Mouse (Mus musculus) C2C12 (cell line): ENCODE data around the gene Gm4756. TPM values are rescaled to one million over a fixed set of nuclear protein-coding genes. Genes with fewer than 3 reads are reported as not detected.

Experiments used
- H3K27me3 ChIP-seq: one replicate; pipeline ENCODE4 v1.6.1; 2011; ENCODE audit not compliant: control insufficient read depth, insufficient read depth, insufficient read length
- H3K36me3 ChIP-seq: one replicate; pipeline ENCODE4 v1.6.1; 2011; ENCODE audit not compliant: control insufficient read depth, insufficient read depth
- H3K4me3 ChIP-seq: one replicate; pipeline ENCODE4 v1.5.1; 2011; ENCODE audit warnings: mild to moderate bottlenecking, control low read depth; ENCODE audit not compliant: poor library complexity, insufficient read depth, severe bottlenecking
- H3K79me2 ChIP-seq: one replicate; pipeline ENCODE4 v1.6.1; 2011; ENCODE audit not compliant: control insufficient read depth, insufficient read depth
- H3K79me3 ChIP-seq: one replicate; pipeline ENCODE4 v1.6.1; 2011; ENCODE audit warnings: low read depth, control low read depth
- H3ac ChIP-seq: one replicate; pipeline ENCODE3; 2011; ENCODE audit warnings: low read depth; ENCODE audit not compliant: control insufficient read depth, insufficient read length
- CEBPB ChIP-seq: IDR thresholded peaks from one replicate; pipeline ENCODE4 v1.6.1; 2011; ENCODE audit warnings: low read depth, mild to moderate bottlenecking, control low read depth, moderate library complexity
- CTCF ChIP-seq: IDR thresholded peaks from one replicate; pipeline ENCODE4 v1.5.1; 2011; ENCODE audit not compliant: control insufficient read depth, insufficient read depth, insufficient read length
- FOSL1 ChIP-seq: IDR thresholded peaks from one replicate; pipeline ENCODE4 v1.8.0; 2011; ENCODE audit warnings: mild to moderate bottlenecking, low read length; ENCODE audit not compliant: poor library complexity, insufficient read depth, severe bottlenecking
- MAX ChIP-seq: IDR thresholded peaks from one replicate; pipeline ENCODE4 v1.6.1; 2011; ENCODE audit warnings: mild to moderate bottlenecking, control low read depth
- MYOD1 ChIP-seq: IDR thresholded peaks from one replicate; pipeline ENCODE4 v1.6.1; 2011; ENCODE audit warnings: low read depth; ENCODE audit not compliant: control insufficient read depth, insufficient read length
- MYOG ChIP-seq: IDR thresholded peaks from one replicate; pipeline ENCODE4 v1.6.1; 2011; ENCODE audit not compliant: control insufficient read depth, insufficient read length; ENCODE audit errors: extremely low read depth
- USF1 ChIP-seq: IDR thresholded peaks from one replicate; pipeline ENCODE4 v1.6.1; 2011; ENCODE audit warnings: low read depth, mild to moderate bottlenecking, control low read depth, moderate library complexity
- polyA plus RNA-seq: library from polyadenylated mRNA; unstranded; fragments of >200 nt; fragmentation: generic; extraction: Trizol; gene quantifications from one replicate; pipeline ENCODE4 v1.2.1, GENCODE M21; 2012; ENCODE audit warnings: missing spikeins

Gene Gm4756
- polyA plus RNA-seq, 1 experiment: not detected

- Histone ChIP-seq H3K4me3 (no peak overlapping the region), H3K36me3 (no peaks in the 10 kb centered on the region), H3K27me3 (no peaks in the 10 kb centered on the region), H3ac (no peak overlapping the region), H3K79me2 (no peaks in the 10 kb centered on the region), H3K79me3 (no peaks in the 10 kb centered on the region)
- TF ChIP-seq USF1 (no peak), CTCF (no peak), MAX (no peak), MYOG (no peak), MYOD1 (no peak), FOSL1 (no peak), CEBPB (no peak)
Measured at GRCm38 (mm10) chr12:72683612-72684011, 34.2 kb upstream of the Gm4756 start.

- Histone ChIP-seq H3K79me2 (no peaks in the 10 kb centered on the region), H3K36me3 (no peaks in the 10 kb centered on the region)
- TF ChIP-seq FOSL1 (no peak), MAX (no peak), MYOD1 (no peak), CEBPB (no peak)
Measured at GRCm38 (mm10) chr12:72682511-72683282, 33.2 kb upstream of the Gm4756 start.

GRCm38 (mm10) chr12:72681919-72682318 is 32.5 kb upstream of the Gm4756 start:
- Histone ChIP-seq H3K4me3 (no peak overlapping the region), H3K79me2 (no peaks in the 10 kb centered on the region), H3K27me3 (no peaks in the 10 kb centered on the region), H3K36me3 (no peaks in the 10 kb centered on the region), H3ac (no peak overlapping the region), H3K79me3 (no peaks in the 10 kb centered on the region)
- no peak for TF ChIP-seq USF1
- TF ChIP-seq CTCF: no peak

More at GRCm38 (mm10) chr12:72682511-72683282, 33.2 kb upstream of the Gm4756 start:
- Histone ChIP-seq H3ac (no peak overlapping the region), H3K4me3 (no peak overlapping the region), H3K27me3 (no peaks in the 10 kb centered on the region), H3K79me3 (no peaks in the 10 kb centered on the region)

GRCm38 (mm10) chr12:72679635-72680034 is 30.2 kb upstream of the Gm4756 start:
- Histone ChIP-seq H3K79me3 (no peaks in the 10 kb centered on the region), H3K79me2 (no peaks in the 10 kb centered on the region), H3K4me3 (no peak overlapping the region), H3K36me3 (no peaks in the 10 kb centered on the region), H3ac (no peak overlapping the region), H3K27me3 (no peaks in the 10 kb centered on the region)
- TF ChIP-seq MAX (no peak), CEBPB (no peak), MYOD1 (no peak), USF1 (no peak), FOSL1 (no peak), MYOG (no peak), CTCF (no peak)

- H3K36me3 ChIP-seq: no peaks in the 10 kb centered on the region
- H3K27me3 ChIP-seq: no peaks in the 10 kb centered on the region
- no peak for TF ChIP-seq FOSL1
- no peak for TF ChIP-seq USF1
- TF ChIP-seq CTCF: no peak
- TF ChIP-seq CEBPB: no peak
- no peak for TF ChIP-seq MYOD1
- TF ChIP-seq MAX: no peak
- TF ChIP-seq MYOG: no peak
- H3K79me2 ChIP-seq: no peaks in the 10 kb centered on the region
- no peak overlapping the region for H3ac ChIP-seq
- H3K4me3 ChIP-seq: no peak overlapping the region
- H3K79me3 ChIP-seq: no peaks in the 10 kb centered on the region
Measured at GRCm38 (mm10) chr12:72674820-72675219, 25.4 kb upstream of the Gm4756 start.

- H3ac ChIP-seq: no peak overlapping the region
- no peaks in the 10 kb centered on the region for H3K36me3 ChIP-seq
- H3K4me3 ChIP-seq: no peak overlapping the region
- H3K27me3 ChIP-seq: no peaks in the 10 kb centered on the region
- no peaks in the 10 kb centered on the region for H3K79me3 ChIP-seq
- H3K79me2 ChIP-seq: no peaks in the 10 kb centered on the region
- TF ChIP-seq MAX (no peak), USF1 (no peak), MYOD1 (peak; percentile 9)
Measured at GRCm38 (mm10) chr12:72674079-72674797, 24.8 kb upstream of the Gm4756 start.
